Comparison of ENCODE assay signal across 18 mouse cellular contexts in the genomic region with DNA sequence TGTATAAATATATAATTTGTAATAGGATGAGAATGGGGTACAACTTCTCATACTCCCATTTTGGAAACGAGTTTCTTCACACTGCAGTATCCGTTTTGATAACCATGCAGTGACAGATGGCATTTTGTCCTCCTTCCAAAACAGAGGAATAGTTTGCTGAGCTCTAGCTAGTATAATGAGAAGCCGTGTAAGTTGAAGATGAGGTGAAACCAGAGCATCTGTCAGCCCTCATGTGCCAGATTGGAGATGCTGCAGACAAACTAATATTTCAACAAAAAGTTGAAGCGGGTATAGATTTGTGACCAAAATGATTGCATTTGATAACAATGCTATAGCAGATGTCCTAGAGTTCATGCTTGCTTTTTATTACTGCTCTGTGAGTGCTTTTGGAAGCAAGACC.
A peak's percentile ranks its signal among the peaks of the same experiment; 100 is the strongest.
DNase-seq lines count a peak whose midpoint lies in the region; ATAC-seq and TF ChIP-seq lines count a peak whose summit lies in the region.
"Had no signal": no experiment of that assay in that cellular context is flagged by ENCODE, and none has a peak within 500 bp of the region (broad histone marks: within the 10 kb centered on the region; RNA-seq: fewer than 3 reads in every experiment).

No protein-coding gene starts in this region.

- H3K4me3 ChIP-seq in intestine, embryonic 16.5 days (ENCODE audit: low read length): no peak overlapping the region
- H3K4me3 ChIP-seq: embryonic facial prominence, embryonic 10.5 days; erythroblast, embryonic 14.5 days; heart, embryonic 12.5 days; limb, embryonic 15.5 days; neural tube, embryonic 13.5 days had no signal

- no peak overlapping the region for H3K9ac ChIP-seq in intestine, embryonic 16.5 days (ENCODE audit: low read depth, low read length)
- H3K9ac ChIP-seq: heart, embryonic 12.5 days; limb, embryonic 15.5 days; liver, postnatal 0 days; neural tube, embryonic 13.5 days had no signal

- WGBS in intestine, embryonic 16.5 days: 76% methylated on average over 4 of the region's 4 CpGs

- no peaks in the 10 kb centered on the region for H3K27me3 ChIP-seq in intestine, embryonic 16.5 days (replicated peaks; ENCODE audit: control insufficient read depth, insufficient read depth, low read length)
- H3K27me3 ChIP-seq: CH12.LX; heart, embryonic 12.5 days; limb, embryonic 15.5 days; neural tube, embryonic 13.5 days had no signal

- H3K4me1 ChIP-seq in intestine, embryonic 16.5 days (ENCODE audit: control insufficient read depth, insufficient read depth, low read length): no peaks in the 10 kb centered on the region
- H3K4me1 ChIP-seq: embryonic facial prominence, embryonic 10.5 days; heart, embryonic 12.5 days; limb, embryonic 15.5 days; neural tube, embryonic 13.5 days had no signal

- H3K4me2 ChIP-seq in intestine, embryonic 16.5 days (ENCODE audit: low read depth, low read length): no peak overlapping the region
- H3K4me2 ChIP-seq: heart, embryonic 12.5 days; limb, embryonic 15.5 days; neural tube, embryonic 13.5 days had no signal

- ATAC-seq in intestine, embryonic 16.5 days: no peak
- no peak for ATAC-seq in erythroblast, adult 5-6 weeks (replicated peaks; ENCODE audit: low FRiP score, poor library complexity, severe bottlenecking)
- ATAC-seq: liver, postnatal 0 days had no signal

- no peak for TF ChIP-seq POLR2A in brain, embryonic 14.5 days (IDR thresholded peaks at IDR 0.05; ENCODE audit: borderline replicate concordance, extremely low read depth, insufficient read depth, insufficient read length, poor library complexity, severe bottlenecking)

- no peaks in the 10 kb centered on the region for H3K9me3 ChIP-seq in intestine, embryonic 16.5 days (ENCODE audit: control insufficient read depth, low read length)
- H3K9me3 ChIP-seq: embryonic facial prominence, embryonic 10.5 days; limb, embryonic 15.5 days; neural tube, embryonic 13.5 days had no signal

- no peak for TF ChIP-seq CTCF in brain, embryonic 14.5 days (IDR thresholded peaks at IDR 0.05; ENCODE audit: borderline replicate concordance, extremely low read depth, insufficient read depth, insufficient read length)

- no peaks in the 10 kb centered on the region for H3K36me3 ChIP-seq in intestine, embryonic 16.5 days (ENCODE audit: control insufficient read depth, insufficient read depth, low read length)
- H3K36me3 ChIP-seq: embryonic facial prominence, embryonic 10.5 days; heart, embryonic 12.5 days; limb, embryonic 15.5 days; neural tube, embryonic 13.5 days had no signal

- DNase-seq in cerebellum, postnatal 10 days: peak; percentile 30 to 40
- no peak for DNase-seq in cerebellum, adult 11 months
- peak; percentile 20 for DNase-seq in layer of hippocampus, adult 11-12 months (ENCODE audit: low spot score)
- no peak for DNase-seq in layer of hippocampus, adult 9-10 months (ENCODE audit: low spot score)
- peak; percentile 69 for DNase-seq in brain, embryonic 14.5 days (ENCODE audit: low read depth)
- peak; percentile 12 to 25 for DNase-seq in layer of hippocampus, postnatal 36 days
- DNase-seq: kidney, adult 2 months; kidney, postnatal 14 days; liver, postnatal 0 days; lung, postnatal 14 days had no signal

- H3K27ac ChIP-seq in intestine, embryonic 16.5 days (ENCODE audit: low read length): no peak overlapping the region
- H3K27ac ChIP-seq: embryonic facial prominence, embryonic 10.5 days; limb, embryonic 15.5 days; neural tube, embryonic 13.5 days had no signal

Comparison
In these comparisons a context has a peak if more than half of its experiments do, and no peak if none do; other contexts are left out.
1. DNase-seq: peak in cerebellum, postnatal 10 days (2 of 2), layer of hippocampus, adult 11-12 months (single experiment), brain, embryonic 14.5 days (single experiment) and layer of hippocampus, postnatal 36 days (2 of 2); none in cerebellum, adult 11 months (single experiment) and layer of hippocampus, adult 9-10 months (single experiment).